Mouse (Mus musculus): ENCODE results near the gene Hic2. TPM values are rescaled to one million over a fixed set of nuclear protein-coding genes. Genes with fewer than 3 reads are reported as not detected.

Gene Hic2
- 13.1 and 14.2 TPM in 2 replicates for polyA plus RNA-seq (2012; rRNA removed)

GRCm38 (mm10) chr16:17232794-17233701 is at the start of gene Hic2:
Gene Hic2, plus strand, starts transcription at chr16:17233572.

GRCm38 (mm10) chr16:17202549-17202948 is 30.8 kb upstream of the Hic2 start, which contains the start of gene Ube2l3:
Gene Ube2l3, minus strand, starts transcription at chr16:17202649.

GRCm38 (mm10) chr16:17208389-17209361 is 24.7 kb upstream of the Hic2 start, which contains the start of gene Rimbp3:
Gene Rimbp3, plus strand, starts transcription at chr16:17208603.

DNA sequence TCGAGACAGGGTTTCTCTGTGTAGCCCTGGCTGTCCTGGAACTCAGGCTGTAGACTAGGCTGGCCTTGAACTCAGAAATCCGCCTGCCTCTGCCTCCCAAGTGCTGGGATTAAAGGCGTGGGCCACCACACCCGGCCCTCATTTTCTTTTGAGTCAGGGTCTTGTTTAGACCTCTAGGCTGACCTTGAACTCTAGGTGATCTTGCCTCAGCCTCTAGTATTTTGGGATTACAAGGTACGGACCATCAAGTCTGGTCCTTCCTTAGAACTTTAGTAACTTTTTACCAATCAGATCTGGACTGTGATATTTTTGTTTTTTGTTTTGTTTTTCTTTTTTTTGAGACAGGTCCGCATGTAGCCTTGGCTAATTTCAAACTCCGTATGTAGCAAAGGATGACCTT is 42.3 kb downstream of the Hic2 start, which contains the start of gene Tmem191c:
TSS of gene Tmem191c (plus strand) at position 357 of the 400 bp plus-strand sequence.

Other genes with a start within 250 kb of the Hic2 start
- gene Ypel1, start 163.9 kb upstream of the Hic2 start, polyA plus RNA-seq (2012; rRNA removed), result 68.7 and 87.2 TPM in 2 replicates
- 147 and 154 TPM in 2 replicates for gene Ppil2, start 122.3 kb upstream of the Hic2 start, polyA plus RNA-seq (2012; rRNA removed)
- 42.5 and 55.1 TPM in 2 replicates for gene 2610318N02Rik, start 108.4 kb upstream of the Hic2 start, polyA plus RNA-seq (2012; rRNA removed)
- 22.4 and 26.5 TPM in 2 replicates for gene Sdf2l1, start 101.2 kb upstream of the Hic2 start, polyA plus RNA-seq (2012; rRNA removed)
- 41.3 and 46.8 TPM in 2 replicates for gene Ydjc, start 89.0 kb upstream of the Hic2 start, polyA plus RNA-seq (2012; rRNA removed)
- 4.1 and 5.1 TPM in 2 replicates for gene Ccdc116, start 86.3 kb upstream of the Hic2 start, polyA plus RNA-seq (2012; rRNA removed)
- gene Ube2l3, start 30.9 kb upstream of the Hic2 start, polyA plus RNA-seq (2012; rRNA removed), result 121 and 126 TPM in 2 replicates
- gene Rimbp3, start 25.0 kb upstream of the Hic2 start, polyA plus RNA-seq (2012; rRNA removed), result 1.2 and 1.3 TPM in 2 replicates
- gene Tmem191c, start 42.5 kb downstream of the Hic2 start, polyA plus RNA-seq (2012; rRNA removed), result 57.6 and 69.3 TPM in 2 replicates
- 1.1 and 1.5 TPM in 2 replicates for gene Serpind1, start 97.8 kb downstream of the Hic2 start, polyA plus RNA-seq (2012; rRNA removed)
- 12.6 and 13.4 TPM in 2 replicates for gene Snap29, start 172.4 kb downstream of the Hic2 start, polyA plus RNA-seq (2012; rRNA removed)
- gene Pi4ka, start 172.7 kb downstream of the Hic2 start, polyA plus RNA-seq (2012; rRNA removed), result 131 and 133 TPM in 2 replicates
- gene Crkl, start 218.4 kb downstream of the Hic2 start, polyA plus RNA-seq (2012; rRNA removed), result 33.8 and 39.8 TPM in 2 replicates

Measured in central nervous system, embryonic 14 days (tissue).